8 mouse cellular contexts compared by ENCODE assay signal in genomic region chr13:62919647-62920341, GRCm38 (mm10). TPM values are rescaled to one million over a fixed set of nuclear protein-coding genes. Genes with fewer than 3 reads are reported as not detected.
DNase-seq lines count a peak whose midpoint lies in the region; ATAC-seq and TF ChIP-seq lines count a peak whose summit lies in the region.

No protein-coding gene starts in this region.

- no peak overlapping the region for H3K4me2 ChIP-seq in liver, embryonic 12.5 days
- no peak overlapping the region for H3K4me2 ChIP-seq in forebrain, postnatal 0 days (ENCODE audit: low read depth)
- H3K4me2 ChIP-seq in liver, postnatal 0 days (ENCODE audit: low read depth, low read length) = no peak overlapping the region

- H3K4me1 ChIP-seq in liver, embryonic 12.5 days = no peaks in the 10 kb centered on the region
- H3K4me1 ChIP-seq in forebrain, postnatal 0 days (ENCODE audit: insufficient read depth) = no peaks in the 10 kb centered on the region
- H3K4me1 ChIP-seq in liver, postnatal 0 days (ENCODE audit: insufficient read depth) = no peaks in the 10 kb centered on the region

- TF ChIP-seq EP300 in liver, postnatal 0 days (IDR thresholded peaks at IDR 0.05; ENCODE audit: low read depth) = 0 out of 2 replicates have a peak, but pooled peaks have one; percentile 6

- peak; percentile 83 for DNase-seq in liver
- DNase-seq in c-Kit-negative CD71-positive TER-119-positive erythroid progenitor cells, embryonic 14.5 days (ENCODE audit: low read depth, low spot score) = peak; percentile 58
- DNase-seq in forebrain, postnatal 0 days = peak; percentile 87
- peak; percentile 93 for DNase-seq in kidney, postnatal 10 days
- peak; percentile 85 for DNase-seq in liver, postnatal 0 days
- DNase-seq in retina, postnatal 7 days (ENCODE audit: low read depth, low spot score) = peak; percentile 47
- DNase-seq in urinary bladder, adult 2 months (ENCODE audit: low spot score) = peak; percentile 63

- no peaks in the 10 kb centered on the region for H3K36me3 ChIP-seq in liver, embryonic 12.5 days
- H3K36me3 ChIP-seq in forebrain, postnatal 0 days (ENCODE audit: insufficient read depth) = no peaks in the 10 kb centered on the region
- no peaks in the 10 kb centered on the region for H3K36me3 ChIP-seq in liver, postnatal 0 days (replicated peaks; ENCODE audit: insufficient read depth, low read length)

- ATAC-seq in liver, embryonic 12.5 days = no peak
- peak; percentile 67 for ATAC-seq in forebrain, postnatal 0 days
- peak; percentile 50; the same call in 1 of the 2 replicates for ATAC-seq in liver, postnatal 0 days

- WGBS in liver, embryonic 12.5 days (ENCODE audit: insufficient replicate concordance) = 32% methylated on average over 11 of the region's 11 CpGs
- whole genome bisulfite sequencing in forebrain, postnatal 0 days = 38% methylated on average over 11 of the region's 11 CpGs
- WGBS in liver, postnatal 0 days (ENCODE audit: insufficient replicate concordance) = 36% methylated on average over 11 of the region's 11 CpGs

- H3K9me3 ChIP-seq in liver, embryonic 12.5 days (replicated peaks) = no peaks in the 10 kb centered on the region
- H3K9me3 ChIP-seq in forebrain, postnatal 0 days (ENCODE audit: low read length) = no peaks in the 10 kb centered on the region
- H3K9me3 ChIP-seq in liver, postnatal 0 days (ENCODE audit: low read length) = no peaks in the 10 kb centered on the region

- no peaks in the 10 kb centered on the region for H3K27me3 ChIP-seq in liver, embryonic 12.5 days (replicated peaks)
- H3K27me3 ChIP-seq in forebrain, postnatal 0 days (ENCODE audit: insufficient read depth, low read length) = no peaks in the 10 kb centered on the region
- H3K27me3 ChIP-seq in liver, postnatal 0 days (ENCODE audit: insufficient read depth, low read length) = no peaks in the 10 kb centered on the region

- no peak overlapping the region for H3K27ac ChIP-seq in liver, embryonic 12.5 days
- H3K27ac ChIP-seq in forebrain, postnatal 0 days (ENCODE audit: low read depth, low read length) = no peak overlapping the region
- H3K27ac ChIP-seq in liver, postnatal 0 days (ENCODE audit: low read depth) = no peak overlapping the region

- peak; percentile 79 for TF ChIP-seq CTCF in forebrain, postnatal 0 days (IDR thresholded peaks at IDR 0.05; ENCODE audit: low read depth)
- peak; percentile 83 for TF ChIP-seq CTCF in liver, postnatal 0 days (IDR thresholded peaks at IDR 0.05; ENCODE audit: low read depth)

- no peak overlapping the region for H3K9ac ChIP-seq in liver, embryonic 12.5 days
- H3K9ac ChIP-seq in forebrain, postnatal 0 days = no peak overlapping the region
- no peak overlapping the region for H3K9ac ChIP-seq in liver, postnatal 0 days (replicated peaks)

- no peak overlapping the region for H3K4me3 ChIP-seq in liver, embryonic 12.5 days
- H3K4me3 ChIP-seq in forebrain, postnatal 0 days (ENCODE audit: low read depth, low read length) = no peak overlapping the region
- no peak overlapping the region for H3K4me3 ChIP-seq in liver, postnatal 0 days (ENCODE audit: low read depth, low read length)

RNA-seq across cellular contexts. Expression of gene Fbp1, which starts 31.7 kb away (rescaled TPM):
- polyA plus RNA-seq in liver, embryonic 12.5 days (2016; fragmentation: Nextera tagmentation; extraction: Ambion mirVana) = not detected in 2 replicates
- total RNA-seq in forebrain, postnatal 0 days (2014; rRNA removed) = 0.15 TPM in 1 of 2 replicates, not detected in the other
- 0.21 and 0.45 TPM in 2 replicates for polyA plus RNA-seq in forebrain, postnatal 0 days (2015; fragmentation: Nextera tagmentation; extraction: Ambion mirVana)
- polyA plus RNA-seq in liver, postnatal 0 days (2015; fragmentation: Nextera tagmentation; extraction: Ambion mirVana) = 2,442 and 2,581 TPM in 2 replicates
- 12.4 and 13.1 TPM in 2 replicates for polyA plus RNA-seq in urinary bladder, adult 2 months (2012; rRNA removed)

RNA-seq across cellular contexts. Expression of gene 2010111I01Rik, which starts 44.9 kb away (rescaled TPM):
- polyA plus RNA-seq in liver, embryonic 12.5 days (2016; fragmentation: Nextera tagmentation; extraction: Ambion mirVana) = 17.2 and 19.6 TPM in 2 replicates
- total RNA-seq in forebrain, postnatal 0 days (2014; rRNA removed) = 33.2 and 47.8 TPM in 2 replicates
- polyA plus RNA-seq in forebrain, postnatal 0 days (2015; fragmentation: Nextera tagmentation; extraction: Ambion mirVana) = 17.6 and 20.3 TPM in 2 replicates
- polyA plus RNA-seq in liver, postnatal 0 days (2015; fragmentation: Nextera tagmentation; extraction: Ambion mirVana) = 20.0 and 22.9 TPM in 2 replicates
- 290 and 374 TPM in 2 replicates for polyA plus RNA-seq in urinary bladder, adult 2 months (2012; rRNA removed)

Comparison
In these comparisons a context has a peak if more than half of its experiments do, and no peak if none do; other contexts are left out.
1. RNA of gene Fbp1, which starts 31.7 kb away (polyA plus RNA-seq): 2,442 to 2,581 TPM in liver, postnatal 0 days; 12.4 to 13.1 TPM in urinary bladder, adult 2 months, 0.21 to 0.45 TPM in forebrain, postnatal 0 days and not detected in liver, embryonic 12.5 days; every median in the first group is over 100 times any median in the second.
2. RNA of gene 2010111I01Rik, which starts 44.9 kb away (polyA plus RNA-seq): 290 to 374 TPM in urinary bladder, adult 2 months; 20.0 to 22.9 TPM in liver, postnatal 0 days, 17.6 to 20.3 TPM in forebrain, postnatal 0 days and 17.2 to 19.6 TPM in liver, embryonic 12.5 days; every median in the first group is over 10 times any median in the second.
3. Peak in every context shown above with its lines, with median percentiles within 50 percentile points of each other: DNase-seq.